Mouse (Mus musculus): ENCODE data around the gene Mup5.
"Not testable (repeated sequence)": the region's sequence is repeated elsewhere in the genome, so short reads cannot be mapped to it uniquely, and the experiment has no call there.

The Mup5 gene

GRCm38 (mm10) chr4:61834952-61835708 lies at the start of gene Mup5:
TSS of gene Mup5 (minus strand) at chr4:61835233.
- DNase-seq (ENCODE audit: low read depth, low spot score) = no peak

- DNase-seq (ENCODE audit: low read depth, low spot score) = no peak
These were observed 23.1 kb upstream of the Mup5 start for GRCm38 (mm10) chr4:61858160-61858559.

GRCm38 (mm10) chr4:61855831-61856698 lies 21.0 kb upstream of the Mup5 start:
- DNase-seq (ENCODE audit: low read depth, low spot score) = no peak

GRCm38 (mm10) chr4:61855344-61855743 lies 20.3 kb upstream of the Mup5 start:
- no peak for DNase-seq (ENCODE audit: low read depth, low spot score)

- no peak for DNase-seq (ENCODE audit: low read depth, low spot score)
These were observed 9.9 kb upstream of the Mup5 start for GRCm38 (mm10) chr4:61844758-61845455.

- no peak for DNase-seq (ENCODE audit: low read depth, low spot score)
These were observed 5.8 kb downstream of the Mup5 start for GRCm38 (mm10) chr4:61829211-61829610.

- DNase-seq (ENCODE audit: low read depth, low spot score) = no peak
These were observed 11.8 kb downstream of the Mup5 start for GRCm38 (mm10) chr4:61823185-61823584.

GRCm38 (mm10) chr4:61822541-61822940 lies 12.5 kb downstream of the Mup5 start:
- not testable (repeated sequence) for DNase-seq (ENCODE audit: low read depth, low spot score)

GRCm38 (mm10) chr4:61815602-61816001 lies 19.4 kb downstream of the Mup5 start:
- no peak for DNase-seq (ENCODE audit: low read depth, low spot score)

- DNase-seq (ENCODE audit: low read depth, low spot score) = no peak
These were observed 21.6 kb downstream of the Mup5 start for GRCm38 (mm10) chr4:61813435-61813834.

- DNase-seq (ENCODE audit: low read depth, low spot score) = not testable (repeated sequence)
These were observed 23.8 kb downstream of the Mup5 start for GRCm38 (mm10) chr4:61811193-61811592.

- not testable (repeated sequence) for DNase-seq (ENCODE audit: low read depth, low spot score)
These were observed 26.1 kb downstream of the Mup5 start for GRCm38 (mm10) chr4:61808926-61809325.

- not testable (repeated sequence) for DNase-seq (ENCODE audit: low read depth, low spot score)
These were observed 45.3 kb downstream of the Mup5 start for GRCm38 (mm10) chr4:61789699-61790098.

GRCm38 (mm10) chr4:61784231-61784630 lies 50.8 kb downstream of the Mup5 start:
- not testable (repeated sequence) for DNase-seq (ENCODE audit: low read depth, low spot score)

GRCm38 (mm10) chr4:61782169-61782568 lies 52.9 kb downstream of the Mup5 start, which contains the start of gene Mup19:
TSS of gene Mup19 (minus strand) at chr4:61782269.
- not testable (repeated sequence) for DNase-seq (ENCODE audit: low read depth, low spot score)
